Mouse (Mus musculus): ENCODE results near the gene Adam22. TPM values are rescaled to one million over a fixed set of nuclear protein-coding genes. Genes with fewer than 3 reads are reported as not detected.

The Adam22 gene
- total RNA-seq, 2 experiments from 2014 or later = 9.3 to 10.6 TPM

- DNase-seq (ENCODE audit: low spot score in 2 of 2) = no peak
These were observed 187.3 kb downstream of the Adam22 start for GRCm38 (mm10) chr5:8180646-8181045.

DNA sequence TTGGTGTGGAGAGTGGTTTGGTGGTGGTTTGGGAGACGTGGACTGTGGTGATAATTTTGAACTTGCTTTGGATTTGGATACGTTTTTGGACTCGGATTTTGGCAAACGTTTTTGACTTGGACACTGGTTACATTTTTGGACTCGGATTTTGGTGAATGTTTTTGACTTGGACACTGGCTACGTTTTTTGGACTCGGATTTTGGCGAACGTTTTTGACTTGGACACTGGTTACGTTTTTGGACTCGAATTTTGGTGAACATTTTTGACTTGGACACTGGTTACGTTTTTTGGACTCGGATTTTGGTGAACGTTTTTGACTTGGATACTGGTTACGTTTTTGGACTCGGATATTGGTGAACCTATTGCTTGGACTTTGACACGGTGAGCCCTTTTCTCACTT lies 189.8 kb downstream of the Adam22 start:
- no peak for DNase-seq (ENCODE audit: low spot score in 2 of 2)

GRCm38 (mm10) chr5:8164773-8165172 lies 203.2 kb downstream of the Adam22 start:
- DNase-seq (ENCODE audit: low spot score in 2 of 2) = no peak

GRCm38 (mm10) chr5:8151645-8152044 lies 216.3 kb downstream of the Adam22 start:
- DNase-seq (ENCODE audit: low spot score in 2 of 2) = no peak

DNA sequence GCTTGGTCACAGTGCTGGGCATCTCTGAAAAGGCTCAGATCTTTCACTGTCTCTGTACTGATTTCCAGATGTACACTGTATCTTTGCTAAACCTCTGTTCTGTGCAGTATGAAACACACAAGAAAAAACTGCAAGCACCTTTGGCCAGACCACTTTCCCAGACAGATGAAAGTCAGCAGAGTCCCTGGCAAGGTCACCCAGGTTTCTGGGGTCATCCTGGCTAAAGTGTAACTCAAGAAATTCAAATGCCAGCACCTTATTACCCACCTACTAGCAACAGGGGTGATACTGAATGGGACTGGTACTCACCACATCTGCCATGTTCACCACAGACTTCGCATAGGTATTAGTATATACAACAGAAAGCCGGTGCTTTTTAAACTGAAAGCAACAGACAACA lies 221.8 kb downstream of the Adam22 start:
- DNase-seq (ENCODE audit: low spot score in 2 of 2) = no peak

- DNase-seq (ENCODE audit: low spot score in 2 of 2) = no peak
These were observed 222.5 kb downstream of the Adam22 start for GRCm38 (mm10) chr5:8145473-8145872.

DNA sequence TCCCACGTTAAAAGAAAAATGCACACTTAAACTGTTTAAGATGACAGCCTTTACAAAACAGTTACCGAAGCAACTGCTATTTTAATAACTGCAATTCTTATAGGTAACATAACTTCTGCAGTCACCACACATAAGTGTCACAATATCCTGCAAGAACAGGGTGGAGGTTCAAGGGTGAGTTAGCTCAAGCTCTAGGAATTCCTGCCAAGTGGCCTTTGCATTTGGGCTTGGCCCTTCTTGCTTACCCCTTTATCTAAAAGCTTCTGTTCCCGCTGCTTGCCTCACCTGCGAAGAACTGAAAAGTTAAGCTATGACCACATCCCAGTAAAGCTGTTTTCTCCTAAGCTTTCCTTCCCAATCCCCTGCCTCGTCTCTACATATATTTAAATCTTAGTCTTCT lies 235.4 kb downstream of the Adam22 start:
- no peak for DNase-seq (ENCODE audit: low spot score in 2 of 2)

- DNase-seq (ENCODE audit: low spot score in 2 of 2) = no peak
These were observed 236.0 kb downstream of the Adam22 start for GRCm38 (mm10) chr5:8131918-8132317.

GRCm38 (mm10) chr5:8129750-8130149 lies 238.2 kb downstream of the Adam22 start:
- no peak for DNase-seq (ENCODE audit: low spot score in 2 of 2)

DNA sequence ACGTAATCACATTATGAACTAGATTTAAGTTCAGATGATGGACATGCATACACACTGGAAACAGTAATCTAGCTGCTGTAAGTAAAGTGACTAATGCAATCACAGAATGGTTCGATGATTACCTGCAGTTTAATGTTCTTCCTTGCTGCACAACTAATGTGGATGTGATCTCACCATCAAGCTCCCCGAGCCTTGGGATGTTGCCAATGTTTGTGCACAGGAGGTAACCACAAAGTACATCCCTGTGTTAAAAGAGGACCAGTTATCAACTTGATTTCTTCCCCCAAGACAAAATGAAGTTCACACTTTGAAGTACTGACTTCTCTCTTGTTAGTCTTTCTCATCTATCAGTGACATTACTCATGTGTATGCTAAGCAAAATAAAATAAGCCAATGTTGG lies 247.0 kb downstream of the Adam22 start:
- DNase-seq (ENCODE audit: low spot score in 2 of 2) = no peak

DNA sequence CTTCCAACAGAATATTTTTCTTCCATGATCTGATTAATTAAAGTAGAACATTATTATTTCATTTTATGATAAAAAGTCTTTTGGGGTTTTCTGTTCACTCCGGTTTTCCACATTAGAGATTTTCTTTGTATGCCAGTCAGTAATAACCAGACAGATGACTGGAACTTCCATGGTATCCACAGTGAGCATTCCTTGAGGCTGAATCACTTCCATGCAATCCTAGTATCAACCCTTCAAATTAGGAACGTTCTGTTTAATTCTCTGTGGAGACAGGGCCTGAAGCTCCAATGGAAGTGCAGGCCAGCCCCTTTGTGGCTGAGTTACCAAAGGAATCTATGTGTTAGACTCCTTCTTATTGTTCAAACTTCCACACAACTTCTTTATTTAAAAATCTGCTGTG lies 247.9 kb downstream of the Adam22 start:
- no peak for DNase-seq (ENCODE audit: low spot score in 2 of 2)

- no peak for DNase-seq (ENCODE audit: low spot score in 2 of 2)
These were observed 251.3 kb downstream of the Adam22 start for GRCm38 (mm10) chr5:8116561-8117168.

DNA sequence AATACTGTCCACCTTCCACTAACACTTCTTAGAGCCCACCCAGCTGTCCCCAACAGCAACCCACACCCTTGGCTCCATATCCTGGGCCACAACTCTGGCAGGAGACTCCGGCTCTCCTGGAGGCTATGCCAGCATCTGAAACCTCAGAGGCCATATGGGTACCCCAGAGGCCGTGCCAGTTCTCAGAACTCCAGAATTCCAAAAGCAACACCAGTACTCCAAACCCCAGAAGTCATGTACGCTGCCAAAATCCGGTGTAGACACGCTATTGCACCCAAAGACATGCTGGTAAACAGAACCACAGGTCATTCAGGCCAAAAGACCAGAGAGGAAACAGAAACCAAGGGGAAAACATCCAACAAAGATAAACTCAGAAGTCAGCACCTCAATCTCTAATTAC lies 255.7 kb downstream of the Adam22 start:
- no peak for DNase-seq (ENCODE audit: low spot score in 2 of 2)

- no peak for DNase-seq (ENCODE audit: low spot score in 2 of 2)
These were observed 256.3 kb downstream of the Adam22 start for GRCm38 (mm10) chr5:8111691-8112090.

GRCm38 (mm10) chr5:8095689-8096088 lies 272.3 kb downstream of the Adam22 start:
- DNase-seq (ENCODE audit: low spot score in 2 of 2) = no peak

DNA sequence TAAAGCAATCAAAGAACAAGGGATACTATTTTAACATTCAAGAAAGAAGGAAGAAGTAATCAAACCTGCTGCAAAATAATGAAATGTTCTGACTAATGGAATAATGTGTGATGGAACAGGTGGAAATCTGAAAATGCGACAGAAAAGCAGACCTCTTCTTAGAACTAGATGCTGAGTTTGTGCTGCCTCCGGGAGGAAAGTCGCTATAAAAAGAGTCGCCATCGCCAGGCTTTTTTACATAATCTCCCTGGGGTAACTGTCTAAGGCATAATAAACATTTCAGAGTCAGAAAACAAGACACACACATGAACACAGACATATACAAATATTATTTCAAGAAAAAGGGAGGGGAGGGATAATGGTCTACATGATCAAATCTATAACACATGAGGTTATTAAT lies 273.0 kb downstream of the Adam22 start:
- DNase-seq (ENCODE audit: low spot score in 2 of 2) = no peak

DNA sequence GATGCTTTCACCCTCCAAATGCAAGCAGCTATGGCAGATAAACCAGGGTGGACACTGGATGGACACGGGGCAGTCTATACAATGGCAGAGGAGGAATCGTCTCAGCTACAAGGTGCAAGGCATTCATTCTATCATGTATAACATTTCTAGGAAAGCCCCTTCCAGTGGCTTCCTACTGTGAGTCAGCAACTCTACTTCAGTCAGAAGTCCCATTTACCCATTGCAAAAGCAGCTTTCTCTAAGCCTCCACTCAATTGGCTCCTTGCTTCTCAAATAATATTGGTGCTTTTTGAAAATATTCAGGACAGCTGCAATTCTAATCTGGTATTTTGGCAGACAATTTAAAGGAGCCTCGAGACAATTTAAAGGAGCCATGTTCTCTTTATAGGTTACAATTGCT lies 279.8 kb downstream of the Adam22 start:
- no peak for DNase-seq (ENCODE audit: low spot score in 2 of 2)

GRCm38 (mm10) chr5:8085661-8086060 lies 282.3 kb downstream of the Adam22 start:
- DNase-seq (ENCODE audit: low spot score in 2 of 2) = no peak

- no peak for DNase-seq (ENCODE audit: low spot score in 2 of 2)
These were observed 285.0 kb downstream of the Adam22 start for GRCm38 (mm10) chr5:8082800-8083509.

DNA sequence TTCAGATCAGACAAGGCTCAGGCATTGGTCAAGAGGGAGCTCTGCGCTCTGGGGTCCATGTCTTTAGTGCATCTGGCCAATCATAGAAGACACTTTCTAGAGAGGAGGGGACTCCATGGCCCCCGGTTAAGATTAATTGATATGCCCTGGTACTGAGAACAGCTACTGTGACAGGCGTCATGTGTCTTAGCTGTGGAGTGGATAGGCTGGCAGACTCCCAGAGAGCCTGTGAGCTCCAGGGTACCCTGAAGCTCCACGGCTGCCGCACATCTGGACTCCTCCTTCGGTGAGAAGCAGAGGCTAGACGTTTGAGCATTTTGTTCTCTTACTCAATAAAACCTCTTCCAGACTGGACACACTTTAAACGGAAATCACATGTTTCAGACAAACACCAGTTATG lies 290.5 kb downstream of the Adam22 start:
- DNase-seq (ENCODE audit: low spot score in 2 of 2) = no peak

GRCm38 (mm10) chr5:8073901-8074561 lies 293.9 kb downstream of the Adam22 start:
- DNase-seq (ENCODE audit: low spot score in 2 of 2) = no peak

- DNase-seq (ENCODE audit: low spot score in 2 of 2) = no peak
These were observed 294.6 kb downstream of the Adam22 start for GRCm38 (mm10) chr5:8073406-8073805.

GRCm38 (mm10) chr5:8063207-8063606 lies 304.8 kb downstream of the Adam22 start:
- DNase-seq (ENCODE audit: low spot score in 2 of 2) = no peak
